Mouse (Mus musculus) layer of hippocampus, postnatal 14 days (tissue): Measurements from ENCODE around the gene Mgst3. TPM values are rescaled to one million over a fixed set of nuclear protein-coding genes. Genes with fewer than 3 reads are reported as not detected.

ENCODE experiments used
- microRNA-seq, 2 experiments: library from miRNA; unstranded; fragments of <30 nt; microRNA quantifications; one replicate each; pipeline ENCODE4 v1.2.0; 2021
- total RNA-seq, 2 experiments: library from RNA; stranded (reverse); gene quantifications; 2 replicates each; pipeline ENCODE4 v1.2.3; 2021

Mgst3 gene
- total RNA-seq, 2 experiments from 2014 or later: 113 to 115 TPM

Small RNA genes within 50 kb of the gene (microRNA-seq; reads per million reads assigned to microRNA genes)
- gene Gm25911: 0 reads per million in 2 experiments

Other genes with a start within 250 kb of the Mgst3 start
- gene Uck2, start 108.5 kb downstream of the Mgst3 start, total RNA-seq: 10 to 100 TPM; 64.2 to 68.1 TPM
- gene Tmco1, start 85.5 kb downstream of the Mgst3 start, total RNA-seq: 10 to 100 TPM; 43.2 to 48.9 TPM
- gene Aldh9a1, start 43.9 kb downstream of the Mgst3 start, total RNA-seq: 10 to 100 TPM; 19.5 to 22.5 TPM
- gene Lrrc52, start 72.9 kb upstream of the Mgst3 start, total RNA-seq: not detected
- gene Rxrg, start 204.5 kb upstream of the Mgst3 start, total RNA-seq: 1 to 10 TPM; 4.7 to 6.3 TPM